Mouse (Mus musculus) MEL (cell line): ENCODE measurements around the gene AC124108.1. TPM values are rescaled to one million over a fixed set of nuclear protein-coding genes. Genes with fewer than 3 reads are reported as not detected.

ENCODE experiments used
- DNase-seq: peaks from one replicate; pipeline ENCODE4 v3.0.0; 2011; ENCODE audit warnings: low read depth, low spot score
- H3K27ac ChIP-seq: 2 replicates; pipeline ENCODE4 v1.5.1; 2012; ENCODE audit warnings: low read depth, mild to moderate bottlenecking, control low read depth, low read length, moderate library complexity; ENCODE audit not compliant: control insufficient read depth
- H3K27me3 ChIP-seq, 2 experiments: fragments of 150-350 bp in 1 of 2; sonication (generic) in 1 of 2; 2 replicates each; pipeline ENCODE4 v1.6.1; 2012; ENCODE audit warnings: low read length in 2 of 2, mild to moderate bottlenecking in 2 of 2, improper control_type of control experiment in 1 of 2, moderate library complexity in 1 of 2; ENCODE audit not compliant: insufficient read depth in 2 of 2, control insufficient read depth in 1 of 2
- H3K36me3 ChIP-seq, 2 experiments: 2 replicates each; pipeline ENCODE4 v1.6.1; 2012 to 2014; ENCODE audit warnings: low read length in 2 of 2, improper control_type of control experiment in 1 of 2, inconsistent platforms in 1 of 2, mild to moderate bottlenecking in 1 of 2; ENCODE audit not compliant: insufficient read depth in 2 of 2, control insufficient read depth in 1 of 2
- H3K4me1 ChIP-seq, 2 experiments: fragments of 150-350 bp in 1 of 2; sonication (generic) in 1 of 2; 2 replicates each; pipeline ENCODE4 v1.6.1; 2012; ENCODE audit warnings: low read length in 2 of 2, improper control_type of control experiment in 1 of 2, mild to moderate bottlenecking in 1 of 2; ENCODE audit not compliant: insufficient read depth in 2 of 2, control insufficient read depth in 1 of 2
- H3K4me3 ChIP-seq, 2 experiments: fragments of 150-350 bp in 1 of 2; sonication (generic) in 1 of 2; 2 replicates each; pipeline ENCODE4 v1.5.1; 2012; ENCODE audit warnings: low read depth in 2 of 2, low read length in 2 of 2, mild to moderate bottlenecking in 2 of 2, moderate library complexity in 2 of 2, control low read depth in 1 of 2, improper control_type of control experiment in 1 of 2; ENCODE audit not compliant: control insufficient read depth in 1 of 2, insufficient read depth in 1 of 2
- H3K79me2 ChIP-seq: 2 replicates; pipeline ENCODE4 v1.6.1; 2012; ENCODE audit warnings: mild to moderate bottlenecking, low read length, moderate library complexity; ENCODE audit not compliant: control insufficient read depth, poor library complexity, insufficient read depth
- H3K9ac ChIP-seq: 2 replicates; pipeline ENCODE4 v1.6.1; 2012; ENCODE audit warnings: low read depth, mild to moderate bottlenecking, control low read depth, low read length, moderate library complexity; ENCODE audit not compliant: control insufficient read depth, poor library complexity, severe bottlenecking
- H3K9me3 ChIP-seq: fragments of 150-350 bp; sonication (generic); replicated peaks from 2 replicates; pipeline ENCODE4 v1.6.1; 2012; ENCODE audit warnings: mild to moderate bottlenecking, low read length, improper control_type of control experiment, moderate library complexity; ENCODE audit not compliant: insufficient read depth
- BHLHE40 ChIP-seq: IDR thresholded peaks from 2 replicates; pipeline ENCODE4 v1.6.1; 2012; ENCODE audit warnings: low read depth, mild to moderate bottlenecking, inconsistent platforms, low read length, improper control_type of control experiment, borderline replicate concordance
- CHD1 ChIP-seq: IDR thresholded peaks from 2 replicates; pipeline ENCODE4 v1.6.1; 2012; ENCODE audit warnings: low read depth, mild to moderate bottlenecking, inconsistent platforms, low read length, improper control_type of control experiment
- CTCF ChIP-seq, 3 experiments: IDR thresholded peaks in 2 of 3; conservative IDR thresholded peaks in 1 of 3; 2 replicates each; pipeline ENCODE4 v1.5.1; 2011 to 2012; ENCODE audit warnings: low read length in 3 of 3, low read depth in 2 of 3, mild to moderate bottlenecking in 2 of 3, improper control_type of control experiment in 1 of 3, inconsistent platforms in 1 of 3, mixed read lengths in 1 of 3, moderate library complexity in 1 of 3; ENCODE audit not compliant: control insufficient read depth in 1 of 3, insufficient read depth in 1 of 3, poor library complexity in 1 of 3, severe bottlenecking in 1 of 3
- E2F4 ChIP-seq: IDR thresholded peaks from 2 replicates; pipeline ENCODE4 v1.6.1; 2011; ENCODE audit warnings: low read depth, low read length, improper control_type of control experiment, borderline replicate concordance
- ELF1 ChIP-seq: IDR thresholded peaks from 2 replicates; pipeline ENCODE4 v1.6.1; 2014; ENCODE audit warnings: low read depth, mild to moderate bottlenecking, inconsistent platforms, low read length, improper control_type of control experiment, moderate library complexity
- EP300 ChIP-seq, 2 experiments: IDR thresholded peaks; 2 replicates each; pipeline ENCODE4 v1.6.1; 2011; ENCODE audit warnings: improper control_type of control experiment in 2 of 2, low read length in 2 of 2, low read depth in 1 of 2, mild to moderate bottlenecking in 1 of 2
- GATA1 ChIP-seq: IDR thresholded peaks from 2 replicates; pipeline ENCODE4 v1.6.1; 2011; ENCODE audit warnings: low read depth, low read length, improper control_type of control experiment
- HCFC1 ChIP-seq: IDR thresholded peaks from 2 replicates; pipeline ENCODE4 v1.6.1; 2012; ENCODE audit warnings: low read depth, mild to moderate bottlenecking, inconsistent platforms, low read length, improper control_type of control experiment, moderate library complexity
- KAT2A ChIP-seq: conservative IDR thresholded peaks from 2 replicates; pipeline ENCODE4 v1.6.1; 2012; ENCODE audit warnings: low read depth, low read length, improper control_type of control experiment, inconsistent platforms
- MAX ChIP-seq: IDR thresholded peaks from 2 replicates; pipeline ENCODE4 v1.6.1; 2011; ENCODE audit warnings: low read length, improper control_type of control experiment
- NELFE ChIP-seq: IDR thresholded peaks from 2 replicates; pipeline ENCODE4 v1.6.1; 2011; ENCODE audit warnings: low read depth, low read length, improper control_type of control experiment
- RAD21 ChIP-seq: IDR thresholded peaks from 2 replicates; pipeline ENCODE4 v1.6.1; 2011; ENCODE audit warnings: mild to moderate bottlenecking, low read depth, low read length, improper control_type of control experiment
- RCOR1 ChIP-seq: IDR thresholded peaks from 2 replicates; pipeline ENCODE4 v1.6.1; 2012; ENCODE audit warnings: low read depth, mild to moderate bottlenecking, inconsistent platforms, low read length, improper control_type of control experiment
- SMC3 ChIP-seq: IDR thresholded peaks from 2 replicates; pipeline ENCODE4 v1.6.1; 2011; ENCODE audit warnings: low read depth, low read length, improper control_type of control experiment
- TBP ChIP-seq: IDR thresholded peaks from 2 replicates; pipeline ENCODE4 v1.8.0; 2011; ENCODE audit warnings: low read depth, low read length, improper control_type of control experiment
- USF1 ChIP-seq: IDR thresholded peaks from 2 replicates; pipeline ENCODE4 v1.6.1; 2014; ENCODE audit warnings: low read depth, mild to moderate bottlenecking, inconsistent platforms, low read length, improper control_type of control experiment, moderate library complexity
- USF2 ChIP-seq, 2 experiments: IDR thresholded peaks; 2 replicates each; pipeline ENCODE4 v1.6.1; 2011 to 2012; ENCODE audit warnings: improper control_type of control experiment in 2 of 2, low read length in 2 of 2, borderline replicate concordance in 1 of 2, inconsistent platforms in 1 of 2, low read depth in 1 of 2, mild to moderate bottlenecking in 1 of 2; ENCODE audit not compliant: insufficient read depth in 1 of 2
- ZC3H11A ChIP-seq: IDR thresholded peaks from 2 replicates; pipeline ENCODE4 v1.6.1; 2012; ENCODE audit warnings: low read depth, mild to moderate bottlenecking, inconsistent platforms, low read length, improper control_type of control experiment
- ZNF384 ChIP-seq: IDR thresholded peaks from 2 replicates; pipeline ENCODE4 v1.6.1; 2012; ENCODE audit warnings: low read depth, mild to moderate bottlenecking, inconsistent platforms, low read length, improper control_type of control experiment
- polyA plus RNA-seq, 2 experiments: library from polyadenylated mRNA; stranded (reverse) in 1 of 2; unstranded in 1 of 2; fragments of >175 nt in 1 of 2; fragments of >200 nt in 1 of 2; gene quantifications; 2 replicates each; pipeline versions ENCODE4 v1.2.1 to v1.2.4; 2012; ENCODE audit warnings: low replicate concordance in 2 of 2, low read depth in 1 of 2; ENCODE audit not compliant: insufficient read length in 2 of 2, insufficient read depth in 1 of 2, missing spikeins in 1 of 2
- total RNA-seq: library from RNA; depleted of rRNA; stranded (reverse); fragments of 300-350 nt; gene quantifications from 2 replicates; pipeline ENCODE4 v1.2.3, GENCODE M21; 2012

Gene AC124108.1
- total and polyA plus RNA-seq, 3 experiments, result not detected

DNA sequence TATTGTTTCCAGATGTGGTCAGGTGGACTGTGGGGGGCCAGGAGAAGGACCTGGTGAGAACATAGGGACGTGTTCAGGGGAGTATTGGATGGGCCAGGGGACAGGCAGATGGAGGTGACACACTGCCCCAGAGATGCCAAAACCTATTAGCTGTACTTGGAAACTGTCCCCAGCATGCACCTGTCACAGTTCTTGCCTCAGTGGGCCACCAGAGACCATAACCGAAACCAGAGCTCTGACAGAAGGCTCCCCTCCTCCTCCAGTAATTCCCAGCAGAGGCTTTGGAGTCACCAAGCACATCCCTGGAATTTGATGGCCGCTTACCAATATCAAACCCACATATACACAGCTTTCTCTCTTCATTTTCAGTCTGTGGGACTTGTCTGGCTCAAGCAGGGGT is 46.4 kb upstream of the AC124108.1 start:
- Histone ChIP-seq H3K36me3 (no peaks in the 10 kb centered on the region), H3K27me3 (no peaks in the 10 kb centered on the region; a peak in 1 of 4 replicates), H3K9ac (no peak overlapping the region)
- no peak for TF ChIP-seq USF1
- TF ChIP-seq RAD21, result no peak
- TF ChIP-seq MAX, result no peak
- TF ChIP-seq E2F4, result no peak
- TF ChIP-seq, all 39 proteins: peak for 0
- Histone ChIP-seq H3K4me1 (peaks cover 0 to 5% of the 10 kb centered on the region in 2 experiments; a peak in 1 of 4 replicates), H3K4me3 (no peak overlapping the region), H3K9me3 (no peaks in the 10 kb centered on the region), H3K27ac (no peak overlapping the region), H3K79me2 (no peaks in the 10 kb centered on the region)
- no peak for DNase-seq

DNA sequence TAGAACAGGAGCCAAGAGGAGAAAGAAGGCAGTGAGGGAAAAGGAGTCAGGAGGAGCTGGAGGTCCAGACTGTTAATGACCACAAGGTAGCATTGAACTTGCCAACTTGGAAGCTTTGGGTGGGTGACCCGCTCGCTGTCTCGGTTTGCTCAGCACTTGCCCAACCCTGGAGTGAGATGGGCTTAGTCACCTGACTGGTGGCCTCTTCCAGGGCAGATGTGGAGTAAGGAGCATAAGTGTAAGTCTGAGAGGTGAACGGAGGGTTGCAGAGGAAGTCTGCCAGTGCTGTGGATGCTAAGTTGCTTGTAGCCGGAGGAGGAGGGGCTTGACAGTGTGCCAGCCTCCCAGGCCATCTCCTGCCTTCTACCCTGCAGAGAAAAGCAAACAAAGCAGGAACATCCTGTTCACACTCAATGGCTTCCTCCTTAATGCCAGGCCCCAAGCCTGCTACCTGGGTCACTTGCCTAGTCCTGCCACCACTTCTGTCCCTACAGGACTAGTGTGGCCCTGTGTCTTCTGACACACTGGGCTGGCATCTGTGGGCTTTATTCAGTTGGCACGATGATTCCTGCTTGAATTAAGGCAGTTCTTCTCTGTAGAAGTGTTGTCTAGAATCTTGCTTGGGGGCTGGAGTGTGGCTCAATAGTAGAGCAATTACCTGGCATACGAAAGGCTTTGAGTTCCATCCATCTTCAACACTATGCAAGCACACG is 45.1 kb upstream of the AC124108.1 start:
- H3K27me3 ChIP-seq, result no peaks in the 10 kb centered on the region; a peak in 1 of 4 replicates
- no peak overlapping the region for H3K9ac ChIP-seq
- no peaks in the 10 kb centered on the region for H3K9me3 ChIP-seq
- DNase-seq, result no peak
- H3K4me1 ChIP-seq, result peaks cover 0 to 7% of the 10 kb centered on the region in 2 experiments; a peak in 2 of 4 replicates
- H3K4me3 ChIP-seq, result no peak overlapping the region
- no peak for TF ChIP-seq NELFE
- TF ChIP-seq RCOR1, result no peak
- no peak for TF ChIP-seq USF2 (IDR thresholded peaks at IDR 0.05; ENCODE audit: borderline replicate concordance in 1 of 2, insufficient read depth in 1 of 2, low read depth in 1 of 2, low read length in 2 of 2)
- TF ChIP-seq BHLHE40, result no peak
- no peak for TF ChIP-seq TBP
- no peak for TF ChIP-seq ZC3H11A
- no peak for TF ChIP-seq ELF1
- TF ChIP-seq EP300 (IDR thresholded peaks at IDR 0.05; ENCODE audit: low read depth in 1 of 2, low read length in 2 of 2), result no peak
- TF ChIP-seq E2F4, result no peak
- no peak for TF ChIP-seq KAT2A
- no peak for TF ChIP-seq GATA1
- TF ChIP-seq ZNF384, result no peak
- no peak for TF ChIP-seq USF1
- TF ChIP-seq HCFC1, result no peak
- TF ChIP-seq CTCF (IDR thresholded peaks at IDR 0.05 in 2 of 3, conservative IDR thresholded peaks at IDR 0.05 in 1 of 3; ENCODE audit: control insufficient read depth in 1 of 3, insufficient read depth in 1 of 3, low read depth in 2 of 3, low read length in 3 of 3, poor library complexity in 1 of 3, severe bottlenecking in 1 of 3), result no peak
- no peak for TF ChIP-seq CHD1
- TF ChIP-seq SMC3, result no peak
- no peaks in the 10 kb centered on the region; a peak in 1 of 4 replicates for H3K36me3 ChIP-seq
- no peak overlapping the region for H3K27ac ChIP-seq
- no peaks in the 10 kb centered on the region for H3K79me2 ChIP-seq
